26 mouse cellular contexts compared by ENCODE assay signal in the genomic region with DNA sequence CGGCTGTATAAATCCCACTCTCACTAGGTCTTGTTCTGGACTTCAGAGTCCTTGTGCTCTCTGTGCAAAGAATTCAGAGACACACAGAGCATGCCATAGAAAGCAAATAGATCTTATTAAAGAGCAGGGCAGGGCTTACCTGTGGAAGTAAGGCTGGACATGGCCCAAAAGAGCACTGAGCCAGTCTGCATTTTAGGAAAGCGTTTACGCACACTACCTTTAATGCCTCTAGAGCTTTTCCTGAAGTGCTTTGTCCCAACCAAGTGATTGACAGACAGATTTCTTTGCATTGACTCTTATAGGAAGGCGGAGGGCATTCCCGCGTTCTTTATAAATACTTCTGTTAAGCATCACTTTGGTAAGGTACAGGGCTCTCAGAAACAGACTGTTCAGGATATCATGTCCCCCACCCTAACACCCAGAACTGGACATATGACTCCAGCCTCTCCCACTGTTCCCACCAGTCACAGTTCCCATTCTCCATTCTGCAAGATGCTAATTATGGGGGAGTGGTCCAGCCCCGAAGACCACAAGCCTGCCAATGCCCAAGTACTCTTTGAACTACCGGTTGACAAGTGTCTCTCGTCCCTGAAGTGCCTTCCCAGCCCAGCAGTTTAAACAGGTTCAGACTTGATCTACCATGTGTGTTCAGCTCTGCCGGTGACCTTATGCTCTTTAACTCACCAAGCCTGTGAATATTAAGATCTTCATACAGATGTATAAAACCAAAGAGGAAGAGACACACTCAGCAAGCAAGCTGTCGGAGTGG.
DNase-seq lines count a peak whose midpoint lies in the region; ATAC-seq and TF ChIP-seq lines count a peak whose summit lies in the region.
"Had no signal": no experiment of that assay in that cellular context is flagged by ENCODE, and none has a peak within 500 bp of the region (broad histone marks: within the 10 kb centered on the region; RNA-seq: fewer than 3 reads in every experiment).

No protein-coding gene starts in this region.

- no peaks in the 10 kb centered on the region for H3K27me3 ChIP-seq in forebrain, embryonic 10.5 days (ENCODE audit: poor library complexity, severe bottlenecking)
- H3K27me3 ChIP-seq in forebrain, embryonic 15.5 days = 0 out of 2 replicates have a peak, but pooled peaks cover 4% of the 10 kb centered on the region
- peaks cover 4% of the 10 kb centered on the region; the same call in 1 of the 2 replicates for H3K27me3 ChIP-seq in lung, embryonic 15.5 days
- no peaks in the 10 kb centered on the region for H3K27me3 ChIP-seq in midbrain, embryonic 11.5 days (ENCODE audit: control insufficient read depth, insufficient read depth, low read length)
- no peaks in the 10 kb centered on the region for H3K27me3 ChIP-seq in midbrain, postnatal 0 days (ENCODE audit: insufficient read depth, low read length)
- H3K27me3 ChIP-seq in limb, embryonic 15.5 days = no peaks in the 10 kb centered on the region
- H3K27me3 ChIP-seq: hindbrain, embryonic 12.5 days had no signal

- no peaks in the 10 kb centered on the region for H3K9me3 ChIP-seq in forebrain, embryonic 10.5 days
- H3K9me3 ChIP-seq in forebrain, embryonic 15.5 days = no peaks in the 10 kb centered on the region
- H3K9me3 ChIP-seq in lung, embryonic 15.5 days = no peaks in the 10 kb centered on the region
- H3K9me3 ChIP-seq in midbrain, embryonic 11.5 days (ENCODE audit: control insufficient read depth, low read length) = no peaks in the 10 kb centered on the region
- H3K9me3 ChIP-seq in midbrain, postnatal 0 days (ENCODE audit: low read length) = no peaks in the 10 kb centered on the region
- H3K9me3 ChIP-seq in limb, embryonic 15.5 days = no peaks in the 10 kb centered on the region
- H3K9me3 ChIP-seq: embryonic facial prominence, embryonic 10.5 days; embryonic facial prominence, embryonic 13.5 days; forebrain, embryonic 13.5 days; hindbrain, embryonic 12.5 days had no signal

- H3K36me3 ChIP-seq in forebrain, embryonic 10.5 days (replicated peaks) = no peaks in the 10 kb centered on the region
- H3K36me3 ChIP-seq in forebrain, embryonic 15.5 days = no peaks in the 10 kb centered on the region
- H3K36me3 ChIP-seq in lung, embryonic 15.5 days = no peaks in the 10 kb centered on the region
- H3K36me3 ChIP-seq in midbrain, embryonic 11.5 days (ENCODE audit: control insufficient read depth, insufficient read depth, low read length) = no peaks in the 10 kb centered on the region
- H3K36me3 ChIP-seq in midbrain, postnatal 0 days (ENCODE audit: insufficient read depth, low read length) = no peaks in the 10 kb centered on the region
- H3K36me3 ChIP-seq in limb, embryonic 15.5 days = no peaks in the 10 kb centered on the region
- H3K36me3 ChIP-seq: embryonic facial prominence, embryonic 10.5 days; embryonic facial prominence, embryonic 13.5 days; hindbrain, embryonic 12.5 days had no signal

- H3K4me1 ChIP-seq in forebrain, embryonic 10.5 days = peaks cover 17% of the 10 kb centered on the region
- H3K4me1 ChIP-seq in forebrain, embryonic 15.5 days = no peaks in the 10 kb centered on the region
- H3K4me1 ChIP-seq in lung, embryonic 15.5 days = peaks cover 25% of the 10 kb centered on the region
- no peaks in the 10 kb centered on the region for H3K4me1 ChIP-seq in midbrain, embryonic 11.5 days (ENCODE audit: control insufficient read depth, insufficient read depth, low read length)
- H3K4me1 ChIP-seq in midbrain, postnatal 0 days (ENCODE audit: insufficient read depth, low read length) = no peaks in the 10 kb centered on the region
- H3K4me1 ChIP-seq in limb, embryonic 15.5 days = peaks cover 12% of the 10 kb centered on the region; the same call in 1 of the 2 replicates
- H3K4me1 ChIP-seq: forebrain, embryonic 13.5 days; hindbrain, embryonic 12.5 days had no signal

- no peak overlapping the region for H3K4me3 ChIP-seq in forebrain, embryonic 10.5 days
- H3K4me3 ChIP-seq in forebrain, embryonic 15.5 days = no peak overlapping the region
- H3K4me3 ChIP-seq in lung, embryonic 15.5 days = no peak overlapping the region
- no peak overlapping the region for H3K4me3 ChIP-seq in midbrain, embryonic 11.5 days (ENCODE audit: low read depth, low read length)
- H3K4me3 ChIP-seq in midbrain, postnatal 0 days (ENCODE audit: low read depth, low read length) = no peak overlapping the region
- no peak overlapping the region for H3K4me3 ChIP-seq in limb, embryonic 15.5 days
- H3K4me3 ChIP-seq: embryonic facial prominence, embryonic 10.5 days; embryonic facial prominence, embryonic 13.5 days; erythroblast, embryonic 14.5 days; forebrain, embryonic 13.5 days; gastrocnemius, adult 2 months; hindbrain, embryonic 12.5 days had no signal

- DNase-seq in forebrain, embryonic 10.5 days (ENCODE audit: extremely low spot score, low spot score) = peak; percentile 10
- no peak for DNase-seq in lung, postnatal 25 days (ENCODE audit: low spot score)
- peak; percentile 45 for DNase-seq in midbrain, embryonic 11.5 days (ENCODE audit: low spot score, missing footprints)
- DNase-seq in midbrain, postnatal 0 days (ENCODE audit: low spot score) = no peak
- DNase-seq in ovary, postnatal 36 days (ENCODE audit: low spot score) = no peak
- DNase-seq: adrenal gland, adult 8-10 months; adrenal gland, postnatal 25 days; cerebellum, adult 11-12 months; cerebellum, adult 8-10 months; cerebellum, postnatal 10 days; cerebellum, postnatal 36 days; embryo, embryonic 11 days; gastrocnemius, adult 2 months; gastrocnemius, postnatal 14 days; heart, adult 11 months had no signal

- 89% methylated on average over 11 of the region's 11 CpGs for WGBS in forebrain, embryonic 10.5 days
- WGBS in forebrain, embryonic 15.5 days = 76% methylated on average over 11 of the region's 11 CpGs
- WGBS in lung, embryonic 15.5 days = 60% methylated on average over 11 of the region's 11 CpGs
- WGBS in midbrain, embryonic 11.5 days = 89% methylated on average over 11 of the region's 11 CpGs
- 90% methylated on average over 11 of the region's 11 CpGs for WGBS in midbrain, postnatal 0 days
- WGBS in limb, embryonic 15.5 days = 80% methylated on average over 11 of the region's 11 CpGs

- no peak for TF ChIP-seq CTCF in midbrain, postnatal 0 days (IDR thresholded peaks at IDR 0.05)

- H3K9ac ChIP-seq in forebrain, embryonic 15.5 days (replicated peaks) = no peak overlapping the region
- no peak overlapping the region for H3K9ac ChIP-seq in lung, embryonic 15.5 days
- no peak overlapping the region for H3K9ac ChIP-seq in midbrain, embryonic 11.5 days (ENCODE audit: low read length)
- no peak overlapping the region for H3K9ac ChIP-seq in midbrain, postnatal 0 days (replicated peaks; ENCODE audit: low read length, poor library complexity, severe bottlenecking)
- H3K9ac ChIP-seq in limb, embryonic 15.5 days = no peak overlapping the region
- H3K9ac ChIP-seq: embryonic facial prominence, embryonic 13.5 days; forebrain, embryonic 13.5 days; forebrain, postnatal 0 days; hindbrain, embryonic 12.5 days had no signal

- no peak for ATAC-seq in forebrain, embryonic 15.5 days (replicated peaks)
- ATAC-seq in lung, embryonic 15.5 days (ENCODE audit: borderline replicate concordance, extremely low read depth, low FRiP score, low TSS enrichment) = peak; percentile 40; the same call in 1 of the 2 replicates
- ATAC-seq in midbrain, embryonic 11.5 days (ENCODE audit: low FRiP score) = no peak
- ATAC-seq in midbrain, postnatal 0 days (ENCODE audit: low FRiP score) = no peak
- ATAC-seq in limb, embryonic 15.5 days (ENCODE audit: insufficient number of reproducible peaks, low FRiP score, low TSS enrichment, low read depth) = no peak
- ATAC-seq: activated CD4-positive, CD25-positive, alpha-beta regulatory T cell, adult 4 months; forebrain, embryonic 13.5 days had no signal

- H3K27ac ChIP-seq in forebrain, embryonic 10.5 days = no peak overlapping the region
- H3K27ac ChIP-seq in forebrain, embryonic 15.5 days (replicated peaks) = no peak overlapping the region
- H3K27ac ChIP-seq in lung, embryonic 15.5 days = peak overlapping the region; percentile 56
- no peak overlapping the region for H3K27ac ChIP-seq in midbrain, embryonic 11.5 days (ENCODE audit: low read depth, low read length)
- H3K27ac ChIP-seq in midbrain, postnatal 0 days (ENCODE audit: low read depth, low read length) = no peak overlapping the region
- peak overlapping the region; percentile 19; the same call in 1 of the 2 replicates for H3K27ac ChIP-seq in limb, embryonic 15.5 days
- H3K27ac ChIP-seq: embryonic facial prominence, embryonic 10.5 days; embryonic facial prominence, embryonic 13.5 days; forebrain, embryonic 13.5 days; gastrocnemius, adult 2 months; hindbrain, embryonic 12.5 days had no signal

- no peak overlapping the region for H3K4me2 ChIP-seq in forebrain, embryonic 15.5 days (replicated peaks)
- H3K4me2 ChIP-seq in lung, embryonic 15.5 days = 0 out of 2 replicates have a peak overlapping the region, but pooled peaks have one; percentile 27
- no peak overlapping the region for H3K4me2 ChIP-seq in midbrain, embryonic 11.5 days
- no peak overlapping the region for H3K4me2 ChIP-seq in midbrain, postnatal 0 days (ENCODE audit: low read depth, low read length, poor library complexity, severe bottlenecking)
- H3K4me2 ChIP-seq in limb, embryonic 15.5 days = no peak overlapping the region
- H3K4me2 ChIP-seq: embryonic facial prominence, embryonic 13.5 days; heart, embryonic 11.5 days; hindbrain, embryonic 12.5 days had no signal

Comparison
In these comparisons a context has a peak if more than half of its experiments do, and no peak if none do; other contexts are left out.
1. DNase-seq: peak in forebrain, embryonic 10.5 days (single experiment) and midbrain, embryonic 11.5 days (single experiment); none in lung, postnatal 25 days (single experiment), midbrain, postnatal 0 days (single experiment) and ovary, postnatal 36 days (single experiment).
2. H3K27ac ChIP-seq: peak in lung, embryonic 15.5 days (single experiment) and limb, embryonic 15.5 days (single experiment); none in forebrain, embryonic 10.5 days (single experiment), forebrain, embryonic 15.5 days (single experiment), midbrain, embryonic 11.5 days (single experiment) and midbrain, postnatal 0 days (single experiment).